Mouse (Mus musculus): ENCODE results near the gene Dmgdh. TPM values are rescaled to one million over a fixed set of nuclear protein-coding genes. Genes with fewer than 3 reads are reported as not detected.
A peak's percentile ranks its signal among the peaks of the same experiment; 100 is the strongest.

Gene Dmgdh
- polyA plus RNA-seq, 1 experiment from 2014 or later, result 0.09 TPM

GRCm38 (mm10) chr13:93690821-93691220 lies 16.6 kb downstream of the Dmgdh start:
- ATAC-seq, result no peak
- Histone ChIP-seq H3K9ac (ENCODE audit: low read depth, low read length) (no peak overlapping the region), H3K27me3 (ENCODE audit: control insufficient read depth, insufficient read depth, low read depth, low read length) (no peaks in the 10 kb centered on the region), H3K4me1 (ENCODE audit: control insufficient read depth, insufficient read depth, low read length) (no peaks in the 10 kb centered on the region), H3K9me3 (replicated peaks; ENCODE audit: control insufficient read depth, low read length, poor library complexity, severe bottlenecking) (no peaks in the 10 kb centered on the region), H3K4me3 (ENCODE audit: low read depth, low read length) (no peak overlapping the region), H3K27ac (ENCODE audit: low read length) (no peak overlapping the region), H3K4me2 (ENCODE audit: low read length) (no peak overlapping the region), H3K36me3 (ENCODE audit: control insufficient read depth, insufficient read depth, low read length) (no peaks in the 10 kb centered on the region)
- 82% methylated on average over 1 of the region's 1 CpGs for WGBS

DNA sequence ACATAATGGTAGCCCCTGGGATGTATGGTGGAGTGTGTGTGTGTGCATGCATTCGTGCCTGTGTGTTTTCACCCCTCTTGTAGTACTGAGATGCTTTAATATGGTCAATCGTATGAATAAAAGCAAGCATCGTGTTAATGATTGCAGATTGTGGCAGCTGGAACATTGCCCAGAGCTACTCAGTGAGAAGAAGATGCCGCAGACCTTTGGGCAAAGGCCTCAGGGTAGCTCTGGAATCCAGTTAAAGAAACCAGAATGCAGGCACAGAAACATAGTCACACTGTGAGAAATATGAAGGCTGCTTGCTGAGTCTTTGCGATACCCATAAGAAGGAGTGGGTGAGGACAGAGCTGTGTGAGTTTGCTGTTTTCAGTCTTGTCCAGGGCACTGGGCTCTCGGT lies 24.6 kb downstream of the Dmgdh start:
- Histone ChIP-seq H3K27ac (ENCODE audit: low read length) (no peak overlapping the region), H3K27me3 (ENCODE audit: control insufficient read depth, insufficient read depth, low read depth, low read length) (no peaks in the 10 kb centered on the region), H3K4me1 (ENCODE audit: control insufficient read depth, insufficient read depth, low read length) (no peaks in the 10 kb centered on the region), H3K9me3 (replicated peaks; ENCODE audit: control insufficient read depth, low read length, poor library complexity, severe bottlenecking) (no peaks in the 10 kb centered on the region), H3K4me2 (ENCODE audit: low read length) (no peak overlapping the region), H3K36me3 (ENCODE audit: control insufficient read depth, insufficient read depth, low read length) (no peaks in the 10 kb centered on the region), H3K4me3 (ENCODE audit: low read depth, low read length) (no peak overlapping the region), H3K9ac (ENCODE audit: low read depth, low read length) (no peak overlapping the region)
- no peak for ATAC-seq
- WGBS, result 67% methylated on average over 6 of the region's 6 CpGs

DNA sequence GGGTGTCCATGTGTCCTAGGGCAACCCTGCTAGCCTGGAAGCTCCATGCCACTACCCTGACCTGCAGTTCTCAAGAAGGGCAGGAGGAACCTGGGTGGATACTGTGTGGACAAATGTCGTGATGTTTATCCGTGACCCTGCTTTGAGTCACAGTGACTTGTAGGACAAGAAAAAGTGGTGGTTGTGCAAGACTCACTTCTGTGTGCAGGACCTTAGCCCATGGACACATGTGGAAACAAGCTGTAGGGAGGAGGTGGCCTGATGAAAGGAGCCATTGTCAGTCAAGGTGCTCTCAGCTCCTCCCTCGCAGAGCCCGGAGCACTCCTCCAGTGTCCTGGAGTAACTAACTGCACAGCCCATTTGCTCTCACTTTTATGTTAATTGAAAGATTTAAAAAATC lies 31.5 kb downstream of the Dmgdh start:
- Histone ChIP-seq H3K4me1 (ENCODE audit: control insufficient read depth, insufficient read depth, low read length) (no peaks in the 10 kb centered on the region), H3K9me3 (replicated peaks; ENCODE audit: control insufficient read depth, low read length, poor library complexity, severe bottlenecking) (no peaks in the 10 kb centered on the region), H3K9ac (ENCODE audit: low read depth, low read length) (no peak overlapping the region), H3K4me3 (ENCODE audit: low read depth, low read length) (no peak overlapping the region), H3K4me2 (ENCODE audit: low read length) (no peak overlapping the region), H3K36me3 (ENCODE audit: control insufficient read depth, insufficient read depth, low read length) (no peaks in the 10 kb centered on the region), H3K27ac (ENCODE audit: low read length) (no peak overlapping the region), H3K27me3 (ENCODE audit: control insufficient read depth, insufficient read depth, low read depth, low read length) (no peaks in the 10 kb centered on the region)
- WGBS, result 87% methylated on average over 4 of the region's 4 CpGs
- no peak for ATAC-seq

- Histone ChIP-seq H3K4me1 (ENCODE audit: control insufficient read depth, insufficient read depth, low read length) (no peaks in the 10 kb centered on the region), H3K4me2 (ENCODE audit: low read length) (no peak overlapping the region), H3K4me3 (ENCODE audit: low read depth, low read length) (no peak overlapping the region), H3K27me3 (ENCODE audit: control insufficient read depth, insufficient read depth, low read depth, low read length) (no peaks in the 10 kb centered on the region), H3K9me3 (replicated peaks; ENCODE audit: control insufficient read depth, low read length, poor library complexity, severe bottlenecking) (no peaks in the 10 kb centered on the region), H3K36me3 (ENCODE audit: control insufficient read depth, insufficient read depth, low read length) (no peaks in the 10 kb centered on the region), H3K27ac (ENCODE audit: low read length) (no peak overlapping the region), H3K9ac (ENCODE audit: low read depth, low read length) (no peak overlapping the region)
- 81% methylated on average over 4 of the region's 4 CpGs for WGBS
- ATAC-seq, result no peak
Measured at GRCm38 (mm10) chr13:93707271-93707670, 33.0 kb downstream of the Dmgdh start.

DNA sequence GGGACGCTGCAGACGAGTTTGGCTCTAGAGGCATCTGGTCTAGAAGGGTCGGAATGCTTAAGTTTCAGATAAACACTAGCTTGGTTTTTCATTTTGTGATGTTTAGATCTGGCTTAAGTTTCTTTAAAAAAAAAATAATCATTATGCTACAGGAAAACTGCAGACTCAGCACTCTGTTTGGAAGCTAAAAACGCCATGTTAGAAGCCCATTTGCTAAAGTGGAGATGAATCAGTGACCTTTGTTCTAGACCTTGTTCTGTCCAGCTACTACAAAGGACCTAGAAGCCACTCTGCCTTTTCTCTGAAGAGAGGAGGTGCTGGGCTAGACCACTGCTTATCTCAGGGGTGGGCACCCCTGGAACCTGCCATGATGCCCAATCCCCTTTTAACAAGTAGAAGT lies 36.1 kb downstream of the Dmgdh start:
- H3K4me3 ChIP-seq (ENCODE audit: low read depth, low read length), result no peak overlapping the region
- no peaks in the 10 kb centered on the region for H3K4me1 ChIP-seq (ENCODE audit: control insufficient read depth, insufficient read depth, low read length)
- no peaks in the 10 kb centered on the region for H3K27me3 ChIP-seq (ENCODE audit: control insufficient read depth, insufficient read depth, low read depth, low read length)
- no peaks in the 10 kb centered on the region for H3K9me3 ChIP-seq (replicated peaks; ENCODE audit: control insufficient read depth, low read length, poor library complexity, severe bottlenecking)
- H3K4me2 ChIP-seq (ENCODE audit: low read length), result no peak overlapping the region
- H3K36me3 ChIP-seq (ENCODE audit: control insufficient read depth, insufficient read depth, low read length), result no peaks in the 10 kb centered on the region
- ATAC-seq, result no peak
- no peak overlapping the region for H3K9ac ChIP-seq (ENCODE audit: low read depth, low read length)
- no peak overlapping the region for H3K27ac ChIP-seq (ENCODE audit: low read length)
- 92% methylated on average over 4 of the region's 4 CpGs for WGBS

DNA sequence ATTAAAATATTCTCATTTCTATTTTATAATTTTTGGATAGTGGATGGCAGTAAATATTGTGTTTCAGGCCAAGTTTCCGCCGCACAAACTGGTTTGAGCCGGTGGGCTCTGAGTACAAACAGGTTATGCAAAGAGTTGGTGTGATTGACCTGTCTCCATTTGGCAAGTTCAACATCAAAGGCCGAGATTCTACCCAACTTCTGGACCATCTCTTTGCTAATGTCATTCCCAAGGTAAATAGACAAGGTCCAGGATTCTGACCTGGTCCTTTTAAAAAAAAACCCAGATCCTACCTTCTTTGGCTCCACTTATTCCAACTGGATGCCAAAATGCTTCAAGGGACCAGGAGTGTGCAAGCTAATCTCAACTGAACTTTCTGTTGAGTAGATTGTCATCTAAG lies 37.0 kb downstream of the Dmgdh start:
- no peak overlapping the region for H3K9ac ChIP-seq (ENCODE audit: low read depth, low read length)
- H3K4me1 ChIP-seq (ENCODE audit: control insufficient read depth, insufficient read depth, low read length), result no peaks in the 10 kb centered on the region
- H3K27me3 ChIP-seq (ENCODE audit: control insufficient read depth, insufficient read depth, low read depth, low read length), result no peaks in the 10 kb centered on the region
- no peak for ATAC-seq
- no peak overlapping the region for H3K4me2 ChIP-seq (ENCODE audit: low read length)
- no peak overlapping the region for H3K27ac ChIP-seq (ENCODE audit: low read length)
- H3K36me3 ChIP-seq (ENCODE audit: control insufficient read depth, insufficient read depth, low read length), result no peaks in the 10 kb centered on the region
- WGBS, result 94% methylated on average over 4 of the region's 4 CpGs
- no peaks in the 10 kb centered on the region for H3K9me3 ChIP-seq (replicated peaks; ENCODE audit: control insufficient read depth, low read length, poor library complexity, severe bottlenecking)
- H3K4me3 ChIP-seq (ENCODE audit: low read depth, low read length), result no peak overlapping the region

DNA sequence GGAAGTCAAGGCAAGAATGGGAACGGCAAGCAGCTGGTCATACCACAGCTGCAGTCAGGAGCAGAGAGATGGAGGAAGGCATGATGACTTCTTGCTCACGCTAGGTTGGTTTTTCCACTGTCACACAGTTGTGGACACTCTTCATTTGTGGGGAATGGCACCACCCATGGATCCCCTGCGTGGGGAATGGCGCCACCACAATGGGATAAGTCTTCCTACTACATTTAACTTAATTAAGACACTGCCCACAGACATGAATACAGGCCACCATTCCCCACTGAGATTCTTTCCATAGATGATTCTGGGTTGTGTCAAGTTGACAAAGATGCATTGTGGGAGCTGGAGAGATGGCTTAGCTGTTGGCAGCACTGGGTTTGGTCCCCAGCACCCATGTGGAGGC lies 38.1 kb downstream of the Dmgdh start:
- Histone ChIP-seq H3K9me3 (replicated peaks; ENCODE audit: control insufficient read depth, low read length, poor library complexity, severe bottlenecking) (no peaks in the 10 kb centered on the region), H3K27ac (ENCODE audit: low read length) (no peak overlapping the region), H3K4me2 (ENCODE audit: low read length) (no peak overlapping the region), H3K4me1 (ENCODE audit: control insufficient read depth, insufficient read depth, low read length) (no peaks in the 10 kb centered on the region), H3K9ac (ENCODE audit: low read depth, low read length) (no peak overlapping the region), H3K36me3 (ENCODE audit: control insufficient read depth, insufficient read depth, low read length) (no peaks in the 10 kb centered on the region), H3K4me3 (ENCODE audit: low read depth, low read length) (no peak overlapping the region), H3K27me3 (ENCODE audit: control insufficient read depth, insufficient read depth, low read depth, low read length) (no peaks in the 10 kb centered on the region)
- WGBS, result 94% methylated on average over 4 of the region's 4 CpGs
- no peak for ATAC-seq

- Histone ChIP-seq H3K9ac (ENCODE audit: low read depth, low read length) (no peak overlapping the region), H3K4me2 (ENCODE audit: low read length) (no peak overlapping the region), H3K4me3 (ENCODE audit: low read depth, low read length) (no peak overlapping the region), H3K27ac (ENCODE audit: low read length) (no peak overlapping the region), H3K4me1 (ENCODE audit: control insufficient read depth, insufficient read depth, low read length) (peaks cover 2% of the 10 kb centered on the region; the same call in 1 of the 2 replicates), H3K9me3 (replicated peaks; ENCODE audit: control insufficient read depth, low read length, poor library complexity, severe bottlenecking) (no peaks in the 10 kb centered on the region), H3K27me3 (ENCODE audit: control insufficient read depth, insufficient read depth, low read depth, low read length) (no peaks in the 10 kb centered on the region), H3K36me3 (ENCODE audit: control insufficient read depth, insufficient read depth, low read length) (no peaks in the 10 kb centered on the region)
- ATAC-seq, result no peak
- 90% methylated on average over 3 of the region's 3 CpGs for WGBS
Measured at GRCm38 (mm10) chr13:93713826-93714225, 39.6 kb downstream of the Dmgdh start.

- Histone ChIP-seq H3K9ac (ENCODE audit: low read depth, low read length) (no peak overlapping the region), H3K4me1 (ENCODE audit: control insufficient read depth, insufficient read depth, low read length) (peaks cover 2% of the 10 kb centered on the region; the same call in 1 of the 2 replicates), H3K9me3 (replicated peaks; ENCODE audit: control insufficient read depth, low read length, poor library complexity, severe bottlenecking) (no peaks in the 10 kb centered on the region), H3K4me3 (ENCODE audit: low read depth, low read length) (no peak overlapping the region), H3K27ac (ENCODE audit: low read length) (no peak overlapping the region), H3K36me3 (ENCODE audit: control insufficient read depth, insufficient read depth, low read length) (no peaks in the 10 kb centered on the region), H3K27me3 (ENCODE audit: control insufficient read depth, insufficient read depth, low read depth, low read length) (no peaks in the 10 kb centered on the region), H3K4me2 (ENCODE audit: low read length) (no peak overlapping the region)
- 38% methylated on average over 7 of the region's 7 CpGs for WGBS
- ATAC-seq, result no peak
Measured at GRCm38 (mm10) chr13:93717113-93717512, 42.9 kb downstream of the Dmgdh start.

GRCm38 (mm10) chr13:93718948-93719347 lies 44.7 kb downstream of the Dmgdh start:
- Histone ChIP-seq H3K4me2 (ENCODE audit: low read length) (no peak overlapping the region), H3K27ac (ENCODE audit: low read length) (no peak overlapping the region)
- 4% methylated on average over 7 of the region's 7 CpGs for WGBS

More at GRCm38 (mm10) chr13:93718948-93719347, 44.7 kb downstream of the Dmgdh start:
- H3K9ac ChIP-seq (ENCODE audit: low read depth, low read length), result no peak overlapping the region
- ATAC-seq, result peak; percentile 50; the same call in 1 of the 2 replicates
- no peak overlapping the region for H3K4me3 ChIP-seq (ENCODE audit: low read depth, low read length)
- H3K4me1 ChIP-seq (ENCODE audit: control insufficient read depth, insufficient read depth, low read length), result peaks cover 2% of the 10 kb centered on the region; the same call in 1 of the 2 replicates
- H3K36me3 ChIP-seq (ENCODE audit: control insufficient read depth, insufficient read depth, low read length), result no peaks in the 10 kb centered on the region
- H3K27me3 ChIP-seq (ENCODE audit: control insufficient read depth, insufficient read depth, low read depth, low read length), result no peaks in the 10 kb centered on the region
- H3K9me3 ChIP-seq (replicated peaks; ENCODE audit: control insufficient read depth, low read length, poor library complexity, severe bottlenecking), result no peaks in the 10 kb centered on the region

Data from midbrain, embryonic 16.5 days (tissue).